Mouse (Mus musculus) heart, postnatal 0 days (tissue): ENCODE measurements around the gene Nhlrc2.

Experiments
- CTCF ChIP-seq: IDR thresholded peaks from 2 replicates; pipeline ENCODE4 v1.5.1; 2016; ENCODE audit warnings: antibody characterized with exemption, control low read depth, low read depth
- EP300 ChIP-seq: IDR thresholded peaks from 2 replicates; pipeline ENCODE4 v1.6.1; 2016; ENCODE audit warnings: antibody characterized with exemption, low read depth

DNA sequence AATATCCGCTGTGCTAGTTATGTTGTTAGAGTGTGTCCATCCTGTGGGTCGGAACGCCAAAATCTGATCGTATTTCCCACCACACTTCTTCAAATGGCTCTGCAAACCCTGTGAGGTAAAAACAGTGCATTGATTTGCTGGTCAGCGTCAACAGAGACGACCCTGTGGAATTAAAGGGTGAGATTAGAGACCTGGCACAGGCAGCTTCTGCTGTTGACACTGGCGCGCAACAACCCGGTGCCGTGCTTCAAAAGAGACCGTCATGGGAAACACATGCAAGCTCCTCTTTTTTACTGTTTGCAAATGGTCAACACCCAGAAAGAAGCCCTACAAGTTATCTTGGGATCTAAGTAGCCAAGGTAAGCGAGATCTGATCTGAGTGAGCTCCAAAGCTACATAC, 16.8 kb upstream of the Nhlrc2 start:
- no peak for TF ChIP-seq CTCF
- TF ChIP-seq EP300: no peak
